Mouse (Mus musculus) inflammation-experienced regulatory T-cells (primary cell): ENCODE measurements around the gene Cc2d1b. TPM values are rescaled to one million over a fixed set of nuclear protein-coding genes. Genes with fewer than 3 reads are reported as not detected.

Source experiments
- polyA plus RNA-seq, 2 experiments: library from polyadenylated mRNA; unstranded; fragments of 100-300 nt; shearing (Covaris generic); gene quantifications; one replicate each; pipeline ENCODE4 v1.2.1; 2017

Gene Cc2d1b
- 10 to 100 TPM; 91.8 to 98.0 TPM for polyA plus RNA-seq

GRCm38 (mm10) chr4:108619587-108620341 lies at the start of gene Cc2d1b:
Gene Cc2d1b (plus strand): TSS chr4:108619940.

GRCm38 (mm10) chr4:108578840-108579742 lies 40.6 kb upstream of the Cc2d1b start, which contains the start of the genes Prpf38a and Orc1:
Gene Prpf38a (minus strand): TSS chr4:108579336.
Gene Orc1 (plus strand): TSS chr4:108579423.

Other genes starting within 250 kb of the Cc2d1b start
- gene Shisal2a, start 236.6 kb upstream of the Cc2d1b start, polyA plus RNA-seq, result 1 to 10 TPM in 1 of 2 experiments, not detected in 1; 1.8 TPM
- gene Gpx7, start 213.0 kb upstream of the Cc2d1b start, polyA plus RNA-seq, result 1 to 10 TPM; 2.7 to 3.4 TPM
- 10 to 100 TPM; 62.1 to 97.6 TPM for gene Tut4, start 160.5 kb upstream of the Cc2d1b start, polyA plus RNA-seq
- gene Prpf38a, start 40.6 kb upstream of the Cc2d1b start, polyA plus RNA-seq, result 10 to 100 TPM; 50.0 to 52.5 TPM
- 1 to 10 TPM; 1.3 to 1.5 TPM for gene Orc1, start 40.5 kb upstream of the Cc2d1b start, polyA plus RNA-seq
- gene 3110021N24Rik, start 99.7 kb downstream of the Cc2d1b start, polyA plus RNA-seq, result under 1 TPM in 1 of 2 experiments, not detected in 1; 0.64 TPM
- gene Zfyve9, start 160.9 kb downstream of the Cc2d1b start, polyA plus RNA-seq, result under 1 TPM; 0.37 to 0.61 TPM
- gene Btf3l4, start 213.7 kb downstream of the Cc2d1b start, polyA plus RNA-seq, result 10 to 100 TPM; 41.3 to 59.1 TPM
- gene Txndc12, start 214.7 kb downstream of the Cc2d1b start, polyA plus RNA-seq, result 10 to 100 TPM; 20.4 to 30.8 TPM
- gene Kti12, start 227.8 kb downstream of the Cc2d1b start, polyA plus RNA-seq, result 10 to 100 TPM; 56.2 to 84.2 TPM
- gene A730015C16Rik, start 228.7 kb downstream of the Cc2d1b start, polyA plus RNA-seq, result under 1 TPM; 0.29 to 0.39 TPM